In the genomic region with DNA sequence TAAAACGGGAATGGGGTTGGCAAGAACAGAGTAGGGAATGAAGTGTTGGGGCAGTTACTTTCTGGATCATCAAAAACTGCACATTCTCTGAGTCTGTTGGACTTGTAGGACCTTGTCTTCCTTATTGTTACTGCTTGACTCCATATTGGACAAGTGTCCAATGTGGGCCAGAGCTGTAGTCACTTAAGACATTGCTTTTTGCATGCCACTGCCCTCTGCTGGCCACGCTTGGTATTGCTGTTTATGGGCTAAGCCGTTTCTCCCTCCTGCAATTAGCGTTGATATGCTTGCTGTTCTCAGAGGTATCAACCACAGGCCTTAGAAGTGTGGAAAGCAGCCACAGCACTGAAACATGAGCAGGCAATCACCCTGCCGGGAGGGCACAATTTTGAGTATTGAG, we compare ENCODE assay signal across 9 mouse cellular contexts.
A peak's percentile ranks its signal among the peaks of the same experiment; 100 is the strongest.
DNase-seq lines count a peak whose midpoint lies in the region; ATAC-seq and TF ChIP-seq lines count a peak whose summit lies in the region.
"Had no signal": no experiment of that assay in that cellular context is flagged by ENCODE, and none has a peak within 500 bp of the region (broad histone marks: within the 10 kb centered on the region; RNA-seq: fewer than 3 reads in every experiment).

No protein-coding gene starts in this region.

- peak; percentile 84 to 98 (median 88) for TF ChIP-seq CTCF in MEL (IDR thresholded peaks at IDR 0.05 in 2 of 3, conservative IDR thresholded peaks at IDR 0.05 in 1 of 3; ENCODE audit: control insufficient read depth in 1 of 3, insufficient read depth in 1 of 3, low read depth in 2 of 3, low read length in 3 of 3, poor library complexity in 1 of 3, severe bottlenecking in 1 of 3)

- peak; percentile 79 for DNase-seq in MEL (ENCODE audit: low read depth, low spot score)
- peak; percentile 64 for DNase-seq in c-Kit-negative CD71-positive TER-119-positive erythroid progenitor cells, embryonic 14.5 days (ENCODE audit: low read depth, low spot score)
- DNase-seq in heart, postnatal 4 days: peak; percentile 91
- peak; percentile 79 to 96 for DNase-seq in layer of hippocampus, postnatal 25 days (ENCODE audit: extremely low spot score in 1 of 2, low spot score in 1 of 2)
- DNase-seq in lung, postnatal 4 days: peak; percentile 71 to 86
- peak; percentile 75 for DNase-seq in right cerebral cortex, postnatal 14 days
- peak; percentile 72 to 73 for DNase-seq in urinary bladder, postnatal 36 days (ENCODE audit: low spot score in 2 of 2)

- no peak overlapping the region for H3K27ac ChIP-seq in MEL (ENCODE audit: control insufficient read depth, low read depth, low read length)
- no peak overlapping the region for H3K27ac ChIP-seq in forebrain, embryonic 13.5 days
- H3K27ac ChIP-seq: limb, embryonic 15.5 days had no signal

- H3K4me1 ChIP-seq in MEL (ENCODE audit: control insufficient read depth in 1 of 2, insufficient read depth in 2 of 2, low read length in 2 of 2): no peaks in the 10 kb centered on the region
- no peaks in the 10 kb centered on the region for H3K4me1 ChIP-seq in forebrain, embryonic 13.5 days
- H3K4me1 ChIP-seq: limb, embryonic 15.5 days had no signal

- ATAC-seq in forebrain, embryonic 13.5 days: peak; percentile 31; the same call in 1 of the 2 replicates

- 33% methylated on average over 5 of the region's 5 CpGs for WGBS in forebrain, embryonic 13.5 days

- no peaks in the 10 kb centered on the region for H3K79me2 ChIP-seq in MEL (ENCODE audit: control insufficient read depth, insufficient read depth, low read length, poor library complexity)

- no peaks in the 10 kb centered on the region for H3K9me3 ChIP-seq in MEL (replicated peaks; ENCODE audit: insufficient read depth, low read length)
- H3K9me3 ChIP-seq in forebrain, embryonic 13.5 days (replicated peaks): no peaks in the 10 kb centered on the region
- H3K9me3 ChIP-seq: limb, embryonic 15.5 days had no signal

- TF ChIP-seq POLR2A in MEL (IDR thresholded peaks at IDR 0.05; ENCODE audit: control insufficient read depth in 1 of 2, insufficient read depth in 1 of 2, low read depth in 1 of 2, low read length in 2 of 2, poor library complexity in 1 of 2): no peak

- TF ChIP-seq EP300 in MEL (IDR thresholded peaks at IDR 0.05; ENCODE audit: low read depth in 1 of 2, low read length in 2 of 2): no peak

- TF ChIP-seq RAD21 in MEL (IDR thresholded peaks at IDR 0.05; ENCODE audit: low read depth, low read length): peak; percentile 67

- H3K27me3 ChIP-seq in MEL (ENCODE audit: control insufficient read depth in 1 of 2, insufficient read depth in 2 of 2, low read length in 2 of 2): peaks cover 0 to 3% of the 10 kb centered on the region in 2 experiments; a peak in 2 of 4 replicates
- no peaks in the 10 kb centered on the region for H3K27me3 ChIP-seq in forebrain, embryonic 13.5 days
- H3K27me3 ChIP-seq: limb, embryonic 15.5 days had no signal

- H3K9ac ChIP-seq in MEL (ENCODE audit: control insufficient read depth, low read depth, low read length, poor library complexity, severe bottlenecking): no peak overlapping the region
- no peak overlapping the region for H3K9ac ChIP-seq in forebrain, embryonic 13.5 days
- H3K9ac ChIP-seq: limb, embryonic 15.5 days had no signal

- H3K36me3 ChIP-seq in MEL (ENCODE audit: control insufficient read depth in 1 of 2, insufficient read depth in 2 of 2, low read length in 2 of 2): no peaks in the 10 kb centered on the region
- no peaks in the 10 kb centered on the region for H3K36me3 ChIP-seq in forebrain, embryonic 13.5 days (ENCODE audit: poor library complexity, severe bottlenecking)
- H3K36me3 ChIP-seq: limb, embryonic 15.5 days had no signal

- H3K4me3 ChIP-seq in MEL (ENCODE audit: control insufficient read depth in 1 of 2, insufficient read depth in 1 of 2, low read depth in 2 of 2, low read length in 2 of 2): no peak overlapping the region
- no peak overlapping the region for H3K4me3 ChIP-seq in forebrain, embryonic 13.5 days
- H3K4me3 ChIP-seq: limb, embryonic 15.5 days had no signal

- H3K4me2 ChIP-seq in forebrain, embryonic 13.5 days: no peak overlapping the region
- H3K4me2 ChIP-seq: limb, embryonic 15.5 days had no signal

TF ChIP-seq in MEL, 35 proteins besides CTCF, POLR2A, EP300 and RAD21:
- TF ChIP-seq SMC3 (IDR thresholded peaks at IDR 0.05; ENCODE audit: low read depth, low read length) (peak; percentile 87), ZC3H11A (IDR thresholded peaks at IDR 0.05; ENCODE audit: low read depth, low read length) (peak; percentile 62), ZKSCAN1 (IDR thresholded peaks at IDR 0.05; ENCODE audit: low read depth, low read length) (no peak), GATA1 (IDR thresholded peaks at IDR 0.05; ENCODE audit: low read depth, low read length) (no peak), HCFC1 (IDR thresholded peaks at IDR 0.05; ENCODE audit: low read depth, low read length) (no peak), MYB (IDR thresholded peaks at IDR 0.05; ENCODE audit: low read depth, low read length) (no peak), ZMIZ1 (IDR thresholded peaks at IDR 0.05; ENCODE audit: low read depth, low read length) (no peak), MYC (IDR thresholded peaks at IDR 0.05; ENCODE audit: low read depth, low read length) (no peak), NELFE (IDR thresholded peaks at IDR 0.05; ENCODE audit: low read depth, low read length) (no peak)
